Mouse (Mus musculus) G1E-ER4 (cell line): ENCODE results near the gene Angpt4. TPM values are rescaled to one million over a fixed set of nuclear protein-coding genes. Genes with fewer than 3 reads are reported as not detected.

Source experiments
- GATA1 ChIP-seq: IDR thresholded peaks from one replicate; pipeline ENCODE4 v1.8.0; 2012; ENCODE audit warnings: low read length, inconsistent platforms
- polyA plus RNA-seq: library from polyadenylated mRNA; stranded (reverse); fragments of >175 nt; gene quantifications from 2 replicates; pipeline ENCODE4 v1.2.3, GENCODE M21; 2012

Angpt4 gene
- polyA plus RNA-seq: not detected in 2 replicates

DNA sequence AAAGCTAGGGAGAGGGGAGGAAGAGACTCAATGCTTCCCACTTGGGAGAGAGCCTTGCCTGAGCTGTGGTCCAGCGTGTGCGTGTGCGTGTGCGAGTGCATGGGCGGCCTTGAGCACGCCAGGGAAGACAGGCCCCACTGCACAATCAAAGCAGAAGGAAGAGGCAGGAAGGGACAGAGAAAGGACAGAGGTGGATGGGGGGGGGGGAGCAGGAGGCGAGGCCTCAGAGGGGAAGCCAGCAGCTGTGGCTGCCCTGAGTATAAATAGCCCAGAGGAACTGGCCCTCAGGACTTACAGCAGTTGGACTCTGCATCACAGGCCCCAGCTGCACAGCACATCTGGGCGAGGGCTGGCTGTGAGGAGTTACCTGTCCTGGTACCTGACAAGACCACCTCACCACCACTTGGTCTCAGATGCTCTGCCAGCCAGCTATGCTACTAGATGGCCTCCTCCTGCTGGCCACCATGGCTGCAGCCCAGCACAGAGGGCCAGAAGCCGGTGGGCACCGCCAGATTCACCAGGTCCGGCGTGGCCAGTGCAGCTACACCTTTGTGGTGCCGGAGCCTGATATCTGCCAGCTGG, at the start of gene Angpt4:
Gene Angpt4, plus strand, starts transcription at position 292 of the 582 bp plus-strand sequence.
- no peak for TF ChIP-seq GATA1

DNA sequence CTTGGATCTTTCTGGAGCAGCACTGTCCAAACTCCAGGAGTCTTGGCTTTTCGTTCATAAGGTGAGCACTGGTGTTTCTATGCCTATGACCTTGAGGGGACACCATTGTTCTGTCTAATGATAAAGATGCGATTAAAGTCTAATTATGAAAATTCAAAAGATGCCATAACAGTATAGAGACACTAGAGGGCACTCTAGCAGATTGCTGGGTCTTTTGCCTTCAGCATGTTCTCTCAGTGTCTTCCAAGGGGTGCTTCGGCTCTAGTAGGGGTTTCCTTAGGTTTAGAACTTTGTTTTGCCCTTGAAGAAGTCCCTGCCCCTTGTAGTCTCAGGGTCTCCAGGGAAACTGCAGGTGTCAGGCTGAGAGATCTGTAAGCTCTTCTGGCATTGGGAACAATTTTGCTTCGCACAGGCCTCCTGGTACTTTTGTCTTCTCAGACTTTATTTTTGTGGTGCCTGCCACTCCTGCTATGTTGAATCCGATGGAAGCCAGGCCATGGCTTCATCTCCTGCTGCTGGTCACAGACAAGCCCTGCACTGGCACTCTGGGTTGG, 48.7 kb upstream of the Angpt4 start:
- TF ChIP-seq GATA1: no peak

DNA sequence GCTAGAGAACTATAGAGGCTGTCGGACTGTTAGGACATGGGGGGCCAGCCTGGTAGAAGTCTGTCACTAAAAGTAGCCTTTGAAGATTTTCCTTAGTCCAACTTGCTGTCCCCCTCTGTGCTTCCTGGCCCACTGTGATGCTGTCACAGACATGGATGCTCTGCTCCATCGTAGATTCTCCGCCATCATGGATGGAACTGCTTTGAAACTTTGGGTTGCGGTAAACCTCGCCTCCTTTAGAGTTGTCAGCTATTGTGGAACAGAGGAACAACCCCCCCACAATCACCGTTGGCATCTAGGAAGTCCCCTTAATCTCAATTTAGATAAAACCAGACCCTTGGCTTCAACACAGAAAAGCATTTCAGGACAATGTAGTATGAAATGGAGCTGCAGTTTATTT, 46.1 kb upstream of the Angpt4 start:
- no peak for TF ChIP-seq GATA1

DNA sequence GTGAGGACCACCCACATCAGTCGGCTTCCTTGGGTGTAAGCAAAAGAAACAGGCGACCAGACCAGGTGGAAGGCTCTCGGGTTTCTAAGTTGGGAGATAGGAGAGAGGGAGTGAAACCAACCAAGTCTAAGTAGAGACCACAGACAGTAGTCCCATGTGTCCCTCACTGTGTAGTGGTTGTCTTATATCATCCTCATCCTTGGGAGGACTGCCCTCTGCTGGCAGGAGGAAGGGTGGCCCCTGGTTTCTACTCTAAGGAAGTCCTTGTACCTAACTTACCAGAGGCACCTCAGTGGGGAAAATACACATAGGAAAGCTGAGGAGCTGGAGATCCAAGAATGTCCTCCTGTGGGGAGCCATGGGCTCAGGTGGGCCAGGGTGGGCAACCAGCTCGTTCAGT, 44.5 kb upstream of the Angpt4 start:
- TF ChIP-seq GATA1: no peak

DNA sequence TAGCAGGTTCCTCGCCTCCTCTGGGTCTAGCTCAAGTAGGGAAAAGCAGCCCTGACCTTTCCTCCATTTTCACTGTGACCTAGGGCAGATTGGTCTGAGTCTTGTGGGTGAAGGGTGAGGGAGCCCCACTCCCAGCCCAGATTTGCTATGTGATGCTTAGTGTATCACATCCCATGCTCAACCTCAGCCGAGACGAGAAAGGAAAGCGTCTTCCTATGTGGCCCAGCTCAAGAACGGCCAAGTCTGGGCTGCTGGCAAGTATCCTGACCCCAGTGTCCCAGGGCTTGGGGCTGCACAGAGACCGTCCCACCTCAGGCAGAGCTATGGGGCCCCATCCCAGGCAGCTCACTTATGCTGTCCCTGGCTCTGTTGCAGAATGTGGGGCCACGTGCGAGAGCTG, 42.8 kb upstream of the Angpt4 start:
- TF ChIP-seq GATA1: no peak

DNA sequence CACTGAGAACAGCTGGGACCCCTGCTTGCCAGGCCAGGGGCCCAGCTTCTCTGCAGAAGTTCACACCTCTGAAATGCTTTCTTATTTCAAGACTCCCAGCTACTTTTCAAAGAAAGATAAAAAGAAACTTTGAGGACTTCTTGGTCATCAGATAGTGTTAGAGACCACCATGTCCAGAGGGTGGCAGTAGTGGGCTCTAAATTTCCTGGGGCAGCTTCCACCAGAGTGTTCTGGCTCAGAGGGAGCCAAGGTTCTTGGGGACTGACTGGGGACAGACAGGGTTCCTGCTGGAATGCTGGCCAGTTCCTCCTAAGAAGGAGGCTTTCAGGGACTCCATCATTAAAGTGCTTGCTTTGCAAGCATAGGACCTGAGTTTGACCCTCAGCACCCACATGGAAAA, 36.5 kb upstream of the Angpt4 start:
- TF ChIP-seq GATA1: no peak

DNA sequence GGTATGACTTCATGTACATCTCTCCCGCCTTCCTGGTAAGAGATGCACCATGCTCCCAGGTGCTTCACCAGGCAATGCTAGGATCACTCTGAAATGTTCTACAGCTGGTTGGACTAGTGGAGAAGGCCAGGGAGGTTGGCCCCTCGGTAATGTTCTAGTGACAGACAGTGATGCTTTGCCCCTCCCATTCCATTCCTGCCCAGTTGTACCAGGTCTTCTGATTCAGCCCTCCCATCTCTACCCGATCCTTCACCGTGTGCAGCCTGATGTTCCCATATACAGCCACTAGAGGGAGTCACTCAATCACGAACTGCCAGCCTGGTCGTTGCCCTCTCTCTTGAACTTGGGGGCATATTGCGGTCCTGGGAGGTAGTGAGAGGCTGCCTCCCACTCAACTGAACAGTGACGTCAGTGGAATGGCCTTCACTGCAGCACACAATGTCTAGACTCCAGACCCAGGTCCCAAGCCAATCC, 35.0 kb upstream of the Angpt4 start:
- TF ChIP-seq GATA1: no peak

DNA sequence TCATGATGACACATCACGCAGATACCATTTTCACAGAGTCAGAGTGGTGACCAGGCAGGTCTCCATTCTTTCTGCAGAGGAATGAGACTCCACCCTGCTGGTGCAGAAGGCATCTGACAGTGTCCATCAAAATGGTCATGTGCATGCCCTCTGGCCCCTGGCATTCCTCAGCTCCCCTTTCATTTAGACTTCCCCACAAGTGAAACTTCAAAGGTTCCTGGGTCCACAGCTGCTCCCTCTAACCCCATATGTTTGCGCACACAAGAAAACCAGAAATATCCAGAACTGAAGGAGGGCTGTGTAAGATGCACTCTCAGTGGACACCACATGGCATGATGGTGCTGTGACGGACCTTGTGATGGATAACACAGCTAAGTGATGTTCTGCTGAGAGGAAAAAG, 32.4 kb upstream of the Angpt4 start:
- TF ChIP-seq GATA1: no peak

DNA sequence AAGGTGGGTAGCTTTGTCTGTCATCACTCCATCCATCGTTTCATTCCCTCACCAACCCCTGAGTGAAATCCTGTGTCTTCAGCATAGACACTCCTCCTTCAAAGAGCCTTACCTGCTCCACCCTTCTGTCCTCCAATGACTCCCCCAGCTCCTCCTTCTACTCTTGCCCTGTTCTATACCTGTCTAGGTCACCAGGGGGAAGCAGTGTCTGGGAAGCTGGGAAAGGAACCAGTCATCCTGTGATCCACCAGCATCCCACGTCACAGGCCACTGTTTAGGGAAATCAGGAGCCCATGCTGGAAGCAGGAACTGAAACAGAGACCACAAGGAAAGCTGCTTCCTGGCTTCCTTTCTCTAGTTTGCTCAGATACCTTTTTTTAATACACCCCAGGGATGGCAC, 31.2 kb upstream of the Angpt4 start:
- no peak for TF ChIP-seq GATA1

DNA sequence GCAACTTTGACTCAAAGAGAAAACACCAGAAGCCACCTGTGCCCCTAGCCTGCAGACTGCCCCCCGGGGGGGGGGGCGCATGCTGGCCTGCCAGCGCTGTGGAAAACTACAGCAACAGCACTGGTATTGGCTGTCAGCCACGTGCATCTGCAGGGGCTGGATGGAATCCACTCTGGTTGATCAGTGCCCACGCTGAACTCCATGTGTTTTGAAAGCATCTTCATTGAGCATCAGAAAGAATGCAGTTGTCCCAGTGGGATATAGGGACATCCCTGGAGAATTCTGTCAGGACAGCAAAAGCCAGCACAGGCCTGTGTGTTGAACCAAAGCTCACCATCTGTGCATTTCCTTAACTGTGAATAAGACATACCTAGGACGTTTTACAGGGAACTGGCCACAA, 20.0 kb upstream of the Angpt4 start:
- TF ChIP-seq GATA1: no peak

DNA sequence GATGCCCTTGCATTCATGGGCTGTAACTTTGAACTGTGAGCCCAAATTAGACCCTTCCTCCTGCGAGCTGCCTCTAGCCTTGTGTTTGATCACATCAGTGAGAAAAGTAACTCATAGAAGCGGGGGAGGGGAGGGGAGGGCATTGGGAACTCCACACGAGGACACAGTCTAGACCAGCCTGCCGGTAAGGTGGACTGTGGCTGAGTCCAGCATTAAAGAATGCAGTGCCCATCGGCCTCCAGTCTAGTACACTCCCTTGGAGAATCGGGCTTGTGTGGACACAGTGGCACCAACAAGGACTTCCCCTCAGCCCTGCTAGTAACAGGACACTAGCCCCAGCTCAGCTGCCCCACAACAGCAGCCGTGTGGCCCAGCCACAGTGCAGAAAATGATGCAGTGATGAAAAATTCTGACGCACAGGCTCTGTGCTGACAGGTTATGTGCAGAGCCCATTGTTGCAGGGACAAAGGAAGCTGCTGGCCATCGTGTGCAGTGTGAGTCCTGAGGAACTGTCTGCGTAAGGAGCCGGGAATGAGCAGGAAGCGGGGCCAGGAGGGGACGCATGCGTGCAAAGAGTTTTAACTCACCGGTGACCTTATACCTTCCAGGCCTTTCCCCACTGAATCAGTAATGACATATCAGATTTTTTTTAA, 17.8 kb upstream of the Angpt4 start:
- no peak for TF ChIP-seq GATA1

DNA sequence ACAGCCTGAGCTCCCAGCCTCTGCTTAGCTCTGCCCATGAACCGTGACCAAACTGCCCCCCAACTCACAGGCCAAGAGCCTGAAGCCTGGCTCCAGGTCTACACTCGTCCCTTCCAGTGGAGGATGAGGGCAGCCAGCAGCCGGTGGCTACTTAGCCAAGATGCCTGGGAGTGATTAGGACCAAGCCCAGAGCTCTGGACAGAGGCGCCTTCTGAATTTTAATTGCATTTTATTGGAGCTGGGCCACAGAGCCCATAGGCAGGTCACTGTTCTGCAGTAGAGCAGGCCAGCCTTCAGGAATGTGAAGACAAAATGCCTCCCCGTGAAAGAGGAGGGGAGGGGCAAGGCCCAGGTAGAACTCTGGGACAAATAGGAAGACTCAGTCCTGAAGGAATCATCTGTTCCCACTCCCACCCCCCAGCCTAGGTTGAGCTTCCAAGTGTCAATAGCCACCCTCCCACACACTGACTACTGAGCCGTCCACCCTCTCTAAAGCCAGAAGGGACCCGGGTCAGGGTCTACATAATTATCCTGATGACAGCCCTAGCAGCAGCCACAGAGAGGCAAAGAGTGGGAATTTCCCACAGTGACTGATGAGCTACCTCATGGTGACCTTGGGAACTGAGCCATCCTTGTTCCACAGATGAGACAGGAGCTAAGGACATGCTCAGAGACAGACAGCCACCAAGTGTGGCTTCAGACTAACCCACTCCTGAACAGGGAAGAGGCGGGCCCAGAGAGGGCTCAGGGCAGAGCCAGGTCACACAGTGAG, 16.6 kb upstream of the Angpt4 start:
- TF ChIP-seq GATA1: no peak

DNA sequence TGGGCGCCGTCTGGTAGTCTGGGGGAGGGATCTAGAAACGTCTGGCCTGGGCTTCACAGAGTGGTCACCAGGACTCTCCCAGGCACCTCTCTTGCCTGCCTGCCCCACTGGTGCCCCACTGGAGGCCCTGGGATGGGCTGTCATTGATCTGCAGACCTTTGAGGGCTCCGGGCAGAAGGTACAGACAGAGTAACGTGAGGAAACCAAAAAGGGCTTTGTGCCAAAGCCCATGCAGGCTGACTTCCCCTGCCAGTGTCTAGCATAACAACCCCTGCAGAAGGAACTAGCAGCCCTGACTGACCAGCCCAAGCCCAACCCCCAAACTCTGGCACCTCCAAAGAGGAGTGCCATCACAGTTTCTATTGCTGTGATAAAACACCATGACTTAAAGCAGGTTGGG, 15.1 kb upstream of the Angpt4 start:
- no peak for TF ChIP-seq GATA1

DNA sequence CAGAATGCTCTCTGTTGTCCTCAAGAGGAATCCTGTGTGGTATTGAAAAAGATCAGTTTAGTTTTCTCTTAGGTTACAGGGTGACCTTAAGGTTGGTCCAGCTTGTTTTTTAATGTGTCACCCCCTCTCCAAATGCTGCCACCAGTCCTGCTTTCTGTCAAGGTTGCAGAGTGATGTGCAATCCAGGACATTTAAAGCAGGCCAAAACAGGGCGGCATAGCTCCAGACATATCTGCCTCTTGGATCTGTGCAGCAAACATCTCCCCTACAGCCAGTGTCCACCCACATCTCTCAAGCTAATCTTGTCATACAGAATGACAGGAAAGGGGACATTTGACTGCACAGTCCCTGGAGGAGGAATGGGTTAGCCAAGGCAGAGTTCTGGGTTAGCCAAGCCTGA, 12.9 kb upstream of the Angpt4 start:
- no peak for TF ChIP-seq GATA1

DNA sequence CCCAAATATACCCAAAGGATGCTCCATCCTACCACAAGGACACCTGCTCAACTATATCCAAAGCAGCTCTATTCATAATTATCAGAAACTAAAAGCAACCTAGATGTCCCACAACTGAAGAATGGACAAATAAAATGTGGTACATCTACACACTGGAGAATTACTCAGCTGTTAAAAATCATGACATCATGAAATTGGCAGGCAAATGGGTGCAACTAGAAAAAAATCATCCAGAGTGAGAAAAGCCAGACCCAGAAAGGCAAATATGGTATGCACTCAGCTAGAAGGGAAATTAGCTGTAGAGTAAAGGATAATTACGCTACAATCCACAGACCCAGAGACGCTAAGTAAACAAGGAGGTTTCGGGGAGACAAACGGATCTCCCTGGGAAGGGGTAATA, 10.2 kb upstream of the Angpt4 start:
- no peak for TF ChIP-seq GATA1

DNA sequence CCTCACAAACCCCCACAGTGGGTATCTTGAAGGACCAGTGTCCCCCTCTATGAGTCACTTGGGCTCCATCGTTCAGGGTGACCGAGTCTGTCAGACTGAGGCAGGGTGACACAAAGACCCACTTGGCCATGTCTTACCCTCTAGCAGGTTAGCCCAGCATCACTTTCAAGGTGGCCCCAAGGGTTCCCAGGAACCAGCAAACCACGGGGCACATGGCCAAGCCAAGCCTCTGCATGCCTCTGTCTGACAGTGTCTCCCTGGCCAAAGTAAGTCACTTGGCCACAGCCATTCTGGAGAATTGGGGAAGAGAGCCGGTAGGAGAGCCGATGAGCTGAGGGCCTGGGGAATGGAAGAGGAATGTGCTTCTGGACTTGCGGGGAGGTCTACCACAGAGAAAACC, 7.7 kb upstream of the Angpt4 start:
- no peak for TF ChIP-seq GATA1
